Mouse (Mus musculus) stomach, postnatal 0 days (tissue): Measurements from ENCODE around the gene Setd7.

Source experiments
- CTCF ChIP-seq: IDR thresholded peaks from 2 replicates; pipeline ENCODE4 v1.5.1; 2016; ENCODE audit warnings: antibody characterized with exemption, low read depth, mild to moderate bottlenecking, moderate library complexity
- EP300 ChIP-seq: optimal IDR thresholded peaks from 2 replicates; pipeline ENCODE3; 2016; ENCODE audit warnings: antibody characterized with exemption

DNA sequence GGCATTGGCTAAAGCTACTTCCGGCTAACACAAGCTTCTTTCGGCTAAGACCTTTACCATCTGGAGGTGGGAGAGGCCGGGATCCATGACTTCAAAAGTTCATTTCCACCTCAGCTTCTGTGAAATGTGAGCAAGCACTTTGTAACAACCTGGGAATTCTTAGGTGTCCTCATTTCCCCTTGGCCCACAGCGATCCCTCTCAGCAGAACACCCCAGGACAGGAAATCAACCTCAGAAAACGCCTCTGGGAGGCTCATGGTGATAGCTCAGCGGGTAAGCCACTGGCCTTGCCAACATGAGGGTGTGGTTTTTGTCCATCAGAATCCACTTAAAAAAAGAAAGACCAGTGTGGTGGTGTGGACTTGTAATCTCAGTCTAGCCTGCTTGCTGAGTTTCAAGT, 13.1 kb downstream of the Setd7 start:
- TF ChIP-seq CTCF (no peak), EP300 (no peak)
